Mouse (Mus musculus) limb, embryonic 11.5 days (tissue): ENCODE measurements at regions not wholly inside any gene's neighbourhood (a gene's known extent, or its start where the extent isn't known, plus 50 kb on each side); places are given as distances from the start of the nearest gene placed in this dataset.

Experiments used
- ATAC-seq: fragments of 200-750 bp; cut with Nextera tagmentation; 2 replicates; pipeline ENCODE4 v1.8.0; 2017; ENCODE audit warnings: low read depth; ENCODE audit not compliant: insufficient number of reproducible peaks, low FRiP score, low TSS enrichment
- DNase-seq: peaks from one replicate; pipeline ENCODE4 v3.0.0-alpha.2; 2015; ENCODE audit warnings: low spot score
- H3K27ac ChIP-seq: fragments of 300-500 bp; sonication (generic); replicated peaks from 2 replicates; pipeline ENCODE4 v1.5.1; 2014; ENCODE audit warnings: low read depth, mild to moderate bottlenecking, low read length
- H3K27me3 ChIP-seq: fragments of 300-500 bp; sonication (generic); 2 replicates; pipeline ENCODE4 v1.6.1; 2014; ENCODE audit warnings: mild to moderate bottlenecking, low read length, mixed read lengths; ENCODE audit not compliant: control insufficient read depth, insufficient read depth
- H3K36me3 ChIP-seq: fragments of 300-500 bp; sonication (generic); 2 replicates; pipeline ENCODE4 v1.6.1; 2014; ENCODE audit warnings: mild to moderate bottlenecking, low read length, moderate library complexity, mixed read lengths; ENCODE audit not compliant: control insufficient read depth, insufficient read depth
- H3K4me1 ChIP-seq: fragments of 300-500 bp; sonication (generic); 2 replicates; pipeline ENCODE4 v1.6.1; 2014; ENCODE audit warnings: low read length, mixed read lengths; ENCODE audit not compliant: control insufficient read depth, insufficient read depth
- H3K4me2 ChIP-seq: fragments of 300-500 bp; sonication (generic); 2 replicates; pipeline ENCODE4 v1.6.1; 2014; ENCODE audit warnings: low read depth, mild to moderate bottlenecking, moderate library complexity; ENCODE audit not compliant: severe bottlenecking
- H3K4me3 ChIP-seq: fragments of 300-500 bp; sonication (generic); 2 replicates; pipeline ENCODE4 v1.5.1; 2014; ENCODE audit warnings: low read depth, low read length
- H3K9ac ChIP-seq: fragments of 300-500 bp; sonication (generic); 2 replicates; pipeline ENCODE4 v1.6.1; 2014; ENCODE audit warnings: mild to moderate bottlenecking, low read length
- H3K9me3 ChIP-seq: fragments of 300-500 bp; sonication (generic); 2 replicates; pipeline ENCODE4 v1.6.1; 2016; ENCODE audit warnings: low read length; ENCODE audit not compliant: control insufficient read depth
- WGBS: fragments of 180-500 bp; shearing (Covaris S2); extraction: QIAGEN DNeasy Blood & Tissue Kit; methylation state at CpG from one replicate; pipeline ENCODE4 v1.1.7; 2014; 5-methylcytosine and 5-hydroxymethylcytosine counted together

DNA sequence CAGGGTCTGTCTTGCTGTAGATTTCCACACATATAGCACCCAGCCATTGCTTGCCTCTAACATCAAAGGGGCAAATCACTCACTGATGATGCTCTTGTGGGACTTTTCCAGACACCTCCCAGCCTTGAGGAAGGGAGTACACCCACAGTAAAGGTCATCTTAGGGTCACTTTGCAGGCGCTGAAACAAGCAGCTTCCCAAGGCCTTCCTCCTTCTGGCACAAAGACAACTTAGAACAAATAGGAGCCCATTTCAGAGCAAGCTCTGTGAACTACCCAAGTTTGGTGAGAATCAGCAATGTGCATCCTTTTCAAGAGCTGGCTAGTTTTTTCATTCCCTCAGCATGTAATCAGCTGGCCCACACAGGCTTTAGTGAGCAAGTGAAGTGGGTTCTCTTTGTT lies 352.2 kb upstream of the Ubash3b start:
- Histone ChIP-seq H3K9me3 (no peaks in the 10 kb centered on the region), H3K27me3 (no peaks in the 10 kb centered on the region), H3K36me3 (no peaks in the 10 kb centered on the region), H3K4me1 (no peaks in the 10 kb centered on the region), H3K27ac (no peak overlapping the region), H3K4me2 (no peak overlapping the region), H3K9ac (no peak overlapping the region), H3K4me3 (no peak overlapping the region)
- WGBS = 22% methylated on average over 1 of the region's 1 CpGs
- ATAC-seq (no peak), DNase-seq (no peak)

DNA sequence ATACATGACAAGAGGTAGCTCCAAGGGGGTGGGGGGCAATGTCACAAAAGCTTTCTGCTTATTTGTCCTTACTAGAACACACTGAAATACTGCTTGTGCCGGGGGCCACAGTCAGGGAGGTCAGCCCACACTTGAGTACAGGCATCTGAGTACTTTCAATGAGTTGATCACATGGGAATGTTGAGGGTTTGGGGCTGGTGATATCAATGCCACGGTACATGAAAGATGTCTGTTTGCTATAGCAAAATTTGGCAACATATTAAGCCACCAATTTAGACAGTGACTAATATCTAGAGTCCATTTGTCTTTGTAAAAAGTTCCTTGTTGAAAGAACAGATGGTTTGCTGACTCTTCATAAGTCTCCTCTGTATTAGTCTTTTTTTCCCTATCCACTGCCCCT lies 348.1 kb upstream of the Ubash3b start:
- no peak overlapping the region for H3K27ac ChIP-seq
- 93% methylated on average over 2 of the region's 2 CpGs for WGBS

DNA sequence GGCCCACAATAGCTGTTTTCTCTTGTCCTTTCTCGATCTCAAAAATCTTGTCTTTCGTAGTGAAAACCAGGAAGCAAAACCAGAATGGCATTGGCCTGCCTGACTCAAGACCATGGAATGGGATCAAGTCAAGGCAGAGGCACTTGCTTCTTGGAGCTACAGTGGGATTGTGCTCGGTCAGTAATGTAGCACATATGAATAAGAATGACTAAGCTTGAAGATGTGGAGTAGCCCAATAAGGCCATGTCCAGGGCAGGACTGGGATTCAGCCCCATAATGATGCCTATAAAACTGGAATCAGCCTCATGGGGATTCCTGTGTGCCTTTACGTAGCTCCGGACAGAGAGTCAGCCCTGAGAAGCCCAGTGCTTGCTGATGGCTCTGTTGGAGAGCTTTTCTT lies 347.2 kb upstream of the Ubash3b start:
- no peak overlapping the region for H3K4me2 ChIP-seq
- no peak overlapping the region for H3K9ac ChIP-seq
- DNase-seq = no peak
- no peak overlapping the region for H3K27ac ChIP-seq
- no peaks in the 10 kb centered on the region for H3K27me3 ChIP-seq
- H3K4me1 ChIP-seq = no peaks in the 10 kb centered on the region
- 88% methylated on average over 5 of the region's 5 CpGs for WGBS
- no peaks in the 10 kb centered on the region for H3K9me3 ChIP-seq
- no peak for ATAC-seq
- H3K4me3 ChIP-seq = no peak overlapping the region
- no peaks in the 10 kb centered on the region for H3K36me3 ChIP-seq

More for the DNA sequence above, 348.1 kb upstream of the Ubash3b start:
- no peak overlapping the region for H3K4me3 ChIP-seq
- no peaks in the 10 kb centered on the region for H3K36me3 ChIP-seq
- H3K27me3 ChIP-seq = no peaks in the 10 kb centered on the region
- no peaks in the 10 kb centered on the region for H3K9me3 ChIP-seq
- H3K9ac ChIP-seq = no peak overlapping the region
- H3K4me1 ChIP-seq = no peaks in the 10 kb centered on the region
- ATAC-seq = no peak
- DNase-seq = no peak
- no peak overlapping the region for H3K4me2 ChIP-seq

DNA sequence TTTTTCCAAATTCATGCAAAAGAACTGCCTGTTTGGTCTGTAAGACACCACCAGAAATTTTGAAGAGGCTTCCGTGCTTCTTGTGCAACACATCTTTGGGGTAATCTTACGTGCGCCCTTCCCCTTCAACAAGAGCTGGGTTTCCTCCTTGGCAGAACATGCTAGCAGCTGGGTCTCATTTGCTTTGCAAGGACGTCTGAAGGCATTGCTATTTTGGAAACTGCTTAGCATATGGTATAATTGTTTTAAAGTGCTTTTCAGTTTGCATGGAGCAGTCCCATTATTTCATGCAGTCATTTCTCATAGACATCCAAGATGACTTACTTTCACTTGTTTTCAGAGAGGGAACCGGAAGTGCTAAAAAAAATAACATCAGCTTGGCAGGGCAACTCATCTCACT lies 336.8 kb upstream of the Ubash3b start:
- WGBS = 78% methylated on average over 5 of the region's 5 CpGs
- ATAC-seq (no peak), DNase-seq (no peak)
- H3K4me3 ChIP-seq = no peak overlapping the region
- H3K36me3 ChIP-seq = no peaks in the 10 kb centered on the region
- no peak overlapping the region for H3K9ac ChIP-seq
- no peaks in the 10 kb centered on the region for H3K9me3 ChIP-seq
- no peaks in the 10 kb centered on the region for H3K27me3 ChIP-seq
- H3K27ac ChIP-seq = no peak overlapping the region
- H3K4me2 ChIP-seq = no peak overlapping the region
- no peaks in the 10 kb centered on the region for H3K4me1 ChIP-seq

DNA sequence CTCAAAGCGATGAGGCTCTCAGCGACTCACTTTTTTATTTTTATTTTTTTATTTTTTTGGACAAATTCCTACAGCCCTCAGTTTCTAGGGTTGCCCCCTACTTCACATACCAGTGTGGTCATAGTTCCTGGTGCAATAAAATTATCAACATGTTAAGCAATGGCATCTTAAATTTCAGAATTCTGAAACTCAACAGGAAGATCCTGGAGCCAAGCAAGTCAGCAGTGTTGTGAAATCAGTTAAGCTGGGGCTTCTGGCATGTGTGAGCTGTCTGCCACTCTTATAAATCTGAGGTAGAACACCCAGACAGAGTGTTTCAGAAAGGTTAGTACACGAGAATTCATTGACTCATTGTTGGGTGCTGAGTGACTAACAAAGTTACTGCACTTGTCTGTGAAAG lies 328.6 kb upstream of the Ubash3b start:
- ATAC-seq = no peak
- no peak for DNase-seq
- H3K4me1 ChIP-seq = no peaks in the 10 kb centered on the region
- no peaks in the 10 kb centered on the region for H3K9me3 ChIP-seq
- H3K4me2 ChIP-seq = no peak overlapping the region
- H3K27me3 ChIP-seq = no peaks in the 10 kb centered on the region
- no peak overlapping the region for H3K27ac ChIP-seq
- H3K4me3 ChIP-seq = no peak overlapping the region
- no peak overlapping the region for H3K9ac ChIP-seq
- WGBS = 93% methylated on average over 3 of the region's 3 CpGs
- peaks cover 3% of the 10 kb centered on the region; the same call in 1 of the 2 replicates for H3K36me3 ChIP-seq

DNA sequence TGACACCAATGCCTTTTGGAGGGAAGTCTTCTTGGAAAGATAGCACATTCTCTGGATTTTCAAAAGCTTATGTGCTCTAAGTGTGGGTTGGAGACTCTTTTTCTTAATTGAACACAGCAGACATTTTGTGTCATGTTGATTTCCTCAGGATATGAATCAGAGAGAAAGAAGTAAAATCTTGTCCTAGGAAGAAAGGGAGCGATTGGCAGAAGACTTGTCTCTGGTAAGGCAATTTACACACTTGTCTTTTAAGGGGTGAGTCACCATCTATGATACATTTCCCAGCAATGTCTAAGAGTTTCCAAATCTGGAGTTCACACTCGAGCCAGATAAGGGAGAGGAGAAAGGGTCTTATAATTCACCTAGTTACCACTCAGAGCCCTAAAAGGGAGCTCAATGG lies 326.5 kb upstream of the Ubash3b start:
- H3K4me1 ChIP-seq = no peaks in the 10 kb centered on the region
- no peak overlapping the region for H3K4me2 ChIP-seq
- no peaks in the 10 kb centered on the region for H3K27me3 ChIP-seq
- no peak for ATAC-seq
- 78% methylated on average over 2 of the region's 2 CpGs for WGBS
- DNase-seq = no peak
- H3K9ac ChIP-seq = no peak overlapping the region
- H3K4me3 ChIP-seq = no peak overlapping the region
- H3K36me3 ChIP-seq = peaks cover 3% of the 10 kb centered on the region; the same call in 1 of the 2 replicates
- H3K9me3 ChIP-seq = no peaks in the 10 kb centered on the region
- no peak overlapping the region for H3K27ac ChIP-seq

DNA sequence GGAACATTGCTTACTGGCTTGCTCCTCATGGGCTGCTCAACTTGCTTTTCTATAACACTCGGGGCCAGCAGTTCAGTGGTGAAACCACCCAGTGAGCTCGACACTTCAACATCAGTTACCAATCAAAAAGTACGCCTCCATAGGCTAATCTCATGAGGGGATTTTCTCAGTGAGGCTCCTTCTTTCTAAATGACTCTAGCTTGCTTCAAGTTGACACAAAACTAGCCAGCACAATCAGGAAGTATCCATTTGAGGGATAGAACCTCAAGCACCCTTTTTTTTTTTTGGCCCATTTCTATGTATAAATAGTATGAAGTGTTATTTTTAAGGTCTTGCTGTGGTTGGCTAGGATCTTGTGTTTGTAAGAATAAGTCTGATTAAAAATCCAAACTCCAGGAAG lies 321.7 kb upstream of the Ubash3b start:
- no peaks in the 10 kb centered on the region for H3K27me3 ChIP-seq
- H3K4me2 ChIP-seq = no peak overlapping the region
- no peaks in the 10 kb centered on the region for H3K36me3 ChIP-seq
- 84% methylated on average over 3 of the region's 3 CpGs for WGBS
- DNase-seq = no peak
- H3K9me3 ChIP-seq = no peaks in the 10 kb centered on the region
- no peak for ATAC-seq
- no peak overlapping the region for H3K9ac ChIP-seq
- no peak overlapping the region for H3K27ac ChIP-seq
- no peaks in the 10 kb centered on the region for H3K4me1 ChIP-seq
- no peak overlapping the region for H3K4me3 ChIP-seq

DNA sequence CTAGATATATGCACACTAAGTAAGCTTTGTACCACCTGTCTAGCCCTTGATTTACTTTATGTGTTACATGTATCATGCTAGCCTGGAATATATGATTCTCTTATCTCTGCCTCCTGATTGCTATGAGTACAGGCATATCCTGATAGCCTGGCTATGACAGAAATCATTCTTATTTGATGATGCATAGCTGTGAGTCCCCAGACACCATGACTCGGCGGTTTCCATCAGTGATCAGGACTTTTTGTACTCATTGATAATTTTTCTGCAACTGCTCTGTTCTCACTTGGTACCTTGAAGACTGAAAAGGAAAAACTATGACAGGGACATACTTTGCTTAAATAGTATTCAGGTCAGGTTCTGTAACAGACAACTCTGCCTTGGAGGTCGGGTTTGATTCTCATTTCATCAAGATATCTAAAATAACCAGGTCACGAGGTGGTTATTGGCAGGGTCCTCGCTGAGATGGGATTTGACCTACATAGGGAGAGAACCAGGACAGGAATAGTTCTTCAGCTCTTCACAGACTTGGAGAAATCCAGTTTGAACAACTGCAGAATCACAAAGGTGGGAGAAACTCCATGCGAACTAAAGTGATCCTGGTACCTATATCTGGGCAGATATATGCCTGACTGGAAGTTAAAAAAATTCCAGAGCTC lies 320.2 kb upstream of the Ubash3b start:
- no peaks in the 10 kb centered on the region for H3K4me1 ChIP-seq
- H3K36me3 ChIP-seq = no peaks in the 10 kb centered on the region
- H3K9ac ChIP-seq = no peak overlapping the region
- H3K27ac ChIP-seq = no peak overlapping the region
- no peaks in the 10 kb centered on the region for H3K9me3 ChIP-seq
- H3K27me3 ChIP-seq = no peaks in the 10 kb centered on the region
- WGBS = 91% methylated on average over 6 of the region's 6 CpGs
- H3K4me3 ChIP-seq = no peak overlapping the region
- no peak overlapping the region for H3K4me2 ChIP-seq
- ATAC-seq (no peak), DNase-seq (no peak)
